Mouse (Mus musculus) kidney, adult 2 months (tissue): ENCODE results near the gene 1700019N19Rik. TPM values are rescaled to one million over a fixed set of nuclear protein-coding genes. Genes with fewer than 3 reads are reported as not detected.
A peak's percentile ranks its signal among the peaks of the same experiment; 100 is the strongest.

Source experiments
- DNase-seq: peaks from one replicate; pipeline ENCODE4 v3.0.0; 2021
- H3K27ac ChIP-seq: fragments of 200-500 bp; 2 replicates; pipeline ENCODE4 v1.5.1; 2012; ENCODE audit warnings: low read depth, low read length, control low read depth, inconsistent platforms; ENCODE audit not compliant: insufficient read depth
- H3K27me3 ChIP-seq: fragments of 200-500 bp; replicated peaks from 2 replicates; pipeline ENCODE4 v1.6.1; 2012; ENCODE audit warnings: mild to moderate bottlenecking, moderate library complexity, low read length, inconsistent platforms; ENCODE audit not compliant: control insufficient read depth, insufficient read depth
- H3K36me3 ChIP-seq: fragments of 200-500 bp; 2 replicates; pipeline ENCODE4 v1.6.1; 2012; ENCODE audit warnings: mild to moderate bottlenecking, moderate library complexity, low read length, inconsistent platforms; ENCODE audit not compliant: control insufficient read depth, insufficient read depth
- H3K4me1 ChIP-seq: fragments of 200-500 bp; 2 replicates; pipeline ENCODE4 v1.6.1; 2011; ENCODE audit warnings: low read length; ENCODE audit not compliant: control insufficient read depth, insufficient read depth
- H3K4me3 ChIP-seq: fragments of 200-500 bp; 2 replicates; pipeline ENCODE4 v1.5.1; 2011; ENCODE audit warnings: mild to moderate bottlenecking, low read depth, low read length, control low read depth; ENCODE audit not compliant: insufficient read depth
- CTCF ChIP-seq: fragments of 200-500 bp; conservative IDR thresholded peaks from 2 replicates; pipeline ENCODE4 v1.5.1; 2011; ENCODE audit warnings: low read depth, mild to moderate bottlenecking, control low read depth, low read length, moderate library complexity, mixed read lengths; ENCODE audit not compliant: insufficient read depth, insufficient read length
- POLR2A ChIP-seq: fragments of 200-500 bp; IDR thresholded peaks from one replicate; pipeline ENCODE4 v1.6.1; 2011; ENCODE audit warnings: low read depth, low read length, control low read depth
- WGBS: fragments of 180-500 bp; shearing (Covaris S2); methylation state at CpG from one replicate; pipeline ENCODE4 v1.1.7; 2018; 5-methylcytosine and 5-hydroxymethylcytosine counted together
- polyA plus RNA-seq: library from polyadenylated mRNA; depleted of rRNA; stranded (reverse); fragments of >200 nt; gene quantifications from 2 replicates; pipeline ENCODE4 v1.2.3, GENCODE M21; 2012

1700019N19Rik gene
- polyA plus RNA-seq, 1 experiment, result 0.16 TPM

- H3K36me3 ChIP-seq, result no peaks in the 10 kb centered on the region
These were observed 31.3 kb downstream of the 1700019N19Rik start for GRCm38 (mm10) chr19:58762848-58763541.

GRCm38 (mm10) chr19:58762316-58762715 lies 31.9 kb downstream of the 1700019N19Rik start:
- Histone ChIP-seq H3K4me3 (no peak overlapping the region), H3K4me1 (no peaks in the 10 kb centered on the region), H3K36me3 (no peaks in the 10 kb centered on the region), H3K27ac (no peak overlapping the region), H3K27me3 (no peaks in the 10 kb centered on the region)
- 44% methylated on average over 6 of the region's 6 CpGs for WGBS
- no peak for DNase-seq
- no peak for TF ChIP-seq CTCF
- TF ChIP-seq POLR2A, result no peak

More at GRCm38 (mm10) chr19:58762848-58763541, 31.3 kb downstream of the 1700019N19Rik start:
- WGBS, result 18% methylated on average over 12 of the region's 12 CpGs
- no peak overlapping the region for H3K4me3 ChIP-seq
- no peaks in the 10 kb centered on the region for H3K27me3 ChIP-seq
- no peaks in the 10 kb centered on the region for H3K4me1 ChIP-seq
- DNase-seq, result peak; percentile 55
- H3K27ac ChIP-seq, result no peak overlapping the region
- peak; percentile 74 for TF ChIP-seq CTCF
- TF ChIP-seq POLR2A, result no peak

- Histone ChIP-seq H3K27me3 (no peaks in the 10 kb centered on the region), H3K4me1 (no peaks in the 10 kb centered on the region), H3K27ac (no peak within 1 kb of the TSS), H3K4me3 (no peak within 1 kb of the TSS), H3K36me3 (no peaks in the 10 kb centered on the region)
- TF ChIP-seq CTCF, result no peak
- no peak for TF ChIP-seq POLR2A
- WGBS, result 50% methylated on average over 9 of the region's 9 CpGs
- peak; percentile 72 for DNase-seq
These were observed 34.8 kb downstream of the 1700019N19Rik start, which contains the start of gene Pnliprp2 for GRCm38 (mm10) chr19:58759423-58759822. Gene Pnliprp2 (plus strand): TSS chr19:58759719.

GRCm38 (mm10) chr19:58758871-58759270 lies 35.4 kb downstream of the 1700019N19Rik start:
- no peak for TF ChIP-seq POLR2A
- TF ChIP-seq CTCF, result no peak
- DNase-seq, result no peak
- no peak overlapping the region for H3K27ac ChIP-seq
- H3K36me3 ChIP-seq, result no peaks in the 10 kb centered on the region
- 90% methylated on average over 4 of the region's 4 CpGs for WGBS
- H3K4me3 ChIP-seq, result no peak overlapping the region
- H3K27me3 ChIP-seq, result no peaks in the 10 kb centered on the region
- H3K4me1 ChIP-seq, result no peaks in the 10 kb centered on the region

- DNase-seq, result no peak
- TF ChIP-seq POLR2A, result no peak
- no peak for TF ChIP-seq CTCF
- Histone ChIP-seq H3K27ac (no peak overlapping the region), H3K4me3 (no peak overlapping the region), H3K27me3 (no peaks in the 10 kb centered on the region), H3K4me1 (no peaks in the 10 kb centered on the region), H3K36me3 (no peaks in the 10 kb centered on the region)
- WGBS, result 64% methylated on average over 2 of the region's 2 CpGs
These were observed 42.8 kb downstream of the 1700019N19Rik start for GRCm38 (mm10) chr19:58751504-58751903.

- WGBS, result 68% methylated on average over 2 of the region's 2 CpGs
These were observed 43.4 kb downstream of the 1700019N19Rik start for GRCm38 (mm10) chr19:58750822-58751221.

GRCm38 (mm10) chr19:58747498-58748000 lies 46.7 kb downstream of the 1700019N19Rik start:
- no peak for TF ChIP-seq POLR2A
- WGBS, result 77% methylated on average over 9 of the region's 9 CpGs
- Histone ChIP-seq H3K4me3 (no peak overlapping the region), H3K4me1 (no peaks in the 10 kb centered on the region), H3K36me3 (no peaks in the 10 kb centered on the region), H3K27ac (no peak overlapping the region), H3K27me3 (no peaks in the 10 kb centered on the region)
- DNase-seq, result no peak

More at GRCm38 (mm10) chr19:58750822-58751221, 43.4 kb downstream of the 1700019N19Rik start:
- no peak overlapping the region for H3K4me3 ChIP-seq
- no peak for DNase-seq
- H3K4me1 ChIP-seq, result no peaks in the 10 kb centered on the region
- no peaks in the 10 kb centered on the region for H3K36me3 ChIP-seq
- H3K27me3 ChIP-seq, result no peaks in the 10 kb centered on the region
- H3K27ac ChIP-seq, result no peak overlapping the region
- TF ChIP-seq CTCF (no peak), POLR2A (no peak)
